Mouse (Mus musculus): ENCODE data around the gene Cyp2j13.

DNA sequence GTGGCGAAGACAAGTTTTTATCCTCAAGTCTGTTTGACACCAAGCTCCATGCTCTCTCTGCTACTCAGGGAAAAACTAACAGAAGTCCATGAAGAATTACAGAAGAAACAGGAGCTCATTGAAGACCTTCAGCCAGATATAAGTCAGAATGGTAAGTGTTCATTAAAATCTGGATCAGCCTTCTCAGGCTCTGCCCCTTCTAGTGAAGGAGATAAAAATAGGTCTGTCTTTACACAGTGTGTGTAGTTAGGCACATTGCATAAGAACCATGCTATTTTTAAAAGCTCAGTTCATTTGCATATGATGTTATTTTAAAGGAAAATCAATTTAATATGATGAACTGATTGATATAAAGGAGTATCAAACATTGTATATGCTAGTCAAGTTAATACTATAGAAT lies 60.5 kb downstream of the Cyp2j13 start:
- TF ChIP-seq CTCF (IDR thresholded peaks at IDR 0.05; ENCODE audit: control insufficient read depth, insufficient read depth, insufficient read length) (no peak), MAX (IDR thresholded peaks at IDR 0.05) (no peak), USF1 (IDR thresholded peaks at IDR 0.05; ENCODE audit: low read depth) (no peak), CEBPB (IDR thresholded peaks at IDR 0.05; ENCODE audit: low read depth) (no peak), FOSL1 (IDR thresholded peaks at IDR 0.05; ENCODE audit: insufficient read depth, low read length, poor library complexity, severe bottlenecking) (no peak), MYOD1 (IDR thresholded peaks at IDR 0.05; ENCODE audit: control insufficient read depth, insufficient read length, low read depth) (no peak), MYOG (IDR thresholded peaks at IDR 0.05; ENCODE audit: control insufficient read depth, extremely low read depth, insufficient read length) (no peak)

All from C2C12 (cell line).